Mouse (Mus musculus): ENCODE results near the gene Cnn2.

DNA sequence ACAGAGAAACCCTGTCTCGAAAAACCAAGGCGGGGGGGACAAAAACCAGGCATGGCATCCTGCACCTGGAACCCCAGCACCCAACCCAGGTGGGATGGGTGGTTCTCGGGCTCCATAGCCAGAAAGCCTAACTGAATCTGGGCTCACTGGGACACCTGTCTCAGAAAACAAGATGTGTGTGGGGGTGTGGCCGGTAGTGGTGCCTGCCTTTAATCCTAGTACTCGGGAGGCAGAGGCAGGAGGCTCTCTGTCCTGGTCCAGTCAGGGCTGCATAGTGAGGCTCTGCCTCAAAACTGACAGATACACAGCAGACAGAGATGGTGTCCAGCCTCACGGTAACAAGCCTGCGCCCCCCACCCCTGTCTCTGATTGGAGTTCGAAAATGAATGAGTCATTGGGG lies 34.4 kb downstream of the Cnn2 start:
- no peak for TF ChIP-seq CTCF (IDR thresholded peaks at IDR 0.05; ENCODE audit: borderline replicate concordance, insufficient read depth, low read length)
- TF ChIP-seq POLR2A (IDR thresholded peaks at IDR 0.05; ENCODE audit: low read depth, low read length) = no peak

Measured in embryonic fibroblast, embryonic 13.5 days (primary cell).